Mouse (Mus musculus) liver, adult 10 weeks (tissue): ENCODE results near the gene Tcl1b1. TPM values are rescaled to one million over a fixed set of nuclear protein-coding genes. Genes with fewer than 3 reads are reported as not detected.

Source experiments
- polyA plus RNA-seq: library from polyadenylated mRNA; stranded (reverse); fragments of 350-450 nt; fragmentation: Illumina TruSeq; extraction: RNeasy Lipid Tissue Mini Kit (QIAGEN cat#74804); gene quantifications from one replicate; pipeline ENCODE4 v1.2.3, GENCODE M21; 2014; ENCODE audit warnings: low read depth, low replicate concordance

The Tcl1b1 gene
- polyA plus RNA-seq = not detected

DNA sequence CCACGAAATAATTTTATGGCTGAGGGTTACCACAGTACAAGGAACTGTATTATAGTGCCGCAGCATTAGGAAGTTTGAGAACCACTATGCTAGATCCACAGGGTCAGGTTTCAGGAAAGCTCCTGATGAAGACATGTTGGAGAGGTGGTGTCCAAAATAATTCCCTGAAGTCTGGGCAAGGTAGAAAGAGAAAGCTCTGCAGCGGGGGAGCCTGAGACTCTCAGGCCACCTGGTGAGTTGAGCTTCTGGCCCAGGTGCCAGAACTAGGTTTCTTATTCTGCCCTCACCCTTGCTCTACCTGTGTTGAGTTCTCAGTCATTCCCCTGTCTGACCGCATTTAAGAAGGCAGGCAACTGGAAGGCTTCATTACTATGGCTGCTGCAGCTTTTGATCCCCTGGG lies at the start of gene Tcl1b1:
TSS of gene Tcl1b1 (plus strand) at position 301 of the 400 bp plus-strand sequence.

DNA sequence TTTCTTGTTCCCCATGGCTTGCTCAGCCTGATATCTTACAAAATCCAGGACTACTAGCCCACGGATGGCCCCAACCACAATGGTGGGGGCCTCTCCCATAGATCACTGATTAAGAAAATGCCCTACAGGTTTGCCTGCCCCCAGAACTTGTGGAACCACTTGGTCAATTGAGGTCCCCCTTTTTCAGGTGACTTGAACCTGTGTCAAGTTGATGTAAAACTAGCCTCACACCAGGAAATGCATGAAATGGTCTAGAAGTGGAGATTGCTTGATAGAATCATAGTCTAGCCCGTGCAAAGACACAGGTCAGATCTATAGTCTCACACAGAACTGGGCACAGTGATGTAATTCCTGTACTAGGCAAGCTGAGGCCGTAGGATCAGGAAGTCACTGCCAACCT lies 13.8 kb upstream of the Tcl1b1 start, which contains the start of gene Tcl1b2:
TSS of gene Tcl1b2 (plus strand) at position 301 of the 400 bp plus-strand sequence.

DNA sequence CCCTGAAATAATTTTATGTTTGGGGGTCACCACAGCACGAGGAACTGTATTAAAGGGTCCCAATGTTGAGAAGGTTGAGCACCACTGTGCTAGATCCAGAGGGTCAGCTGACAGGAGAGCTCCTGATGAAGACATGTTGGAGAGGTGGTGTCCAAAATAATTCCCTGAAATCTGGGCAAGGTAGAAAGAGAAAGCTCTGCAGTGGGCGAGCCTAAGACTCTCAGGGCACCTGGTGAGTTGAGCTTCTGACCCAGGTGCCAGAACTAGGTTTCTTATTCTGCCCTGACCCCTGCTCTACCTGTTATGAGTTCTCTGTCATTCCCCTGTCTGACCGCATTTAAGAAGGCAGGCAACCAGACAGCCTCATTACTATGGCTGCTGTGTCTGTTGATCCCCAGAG lies 16.6 kb downstream of the Tcl1b1 start, which contains the start of gene Tcl1b5:
TSS of gene Tcl1b5 (plus strand) at position 301 of the 400 bp plus-strand sequence.

DNA sequence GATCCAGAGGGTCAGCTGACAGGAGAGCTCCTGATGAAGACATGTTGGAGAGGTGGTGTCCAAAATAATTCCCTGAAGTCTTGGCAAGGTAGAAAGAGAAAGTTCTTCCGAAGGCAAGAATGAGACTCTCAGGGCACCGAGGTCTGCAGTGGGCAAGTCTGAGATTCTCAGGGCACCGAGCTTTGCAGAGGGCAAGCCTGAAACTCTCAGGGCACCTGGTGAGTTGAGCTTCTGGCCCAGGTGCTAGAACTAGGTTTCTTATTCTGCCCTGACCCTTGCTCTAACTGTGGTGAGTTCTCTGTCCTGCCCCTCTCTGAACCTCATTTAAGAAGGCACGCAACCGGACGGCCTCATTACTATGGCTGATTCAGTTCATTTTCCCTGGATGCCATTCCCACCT lies 31.3 kb downstream of the Tcl1b1 start, which contains the start of gene Tcl1b3:
TSS of gene Tcl1b3 (plus strand) at position 301 of the 400 bp plus-strand sequence.

DNA sequence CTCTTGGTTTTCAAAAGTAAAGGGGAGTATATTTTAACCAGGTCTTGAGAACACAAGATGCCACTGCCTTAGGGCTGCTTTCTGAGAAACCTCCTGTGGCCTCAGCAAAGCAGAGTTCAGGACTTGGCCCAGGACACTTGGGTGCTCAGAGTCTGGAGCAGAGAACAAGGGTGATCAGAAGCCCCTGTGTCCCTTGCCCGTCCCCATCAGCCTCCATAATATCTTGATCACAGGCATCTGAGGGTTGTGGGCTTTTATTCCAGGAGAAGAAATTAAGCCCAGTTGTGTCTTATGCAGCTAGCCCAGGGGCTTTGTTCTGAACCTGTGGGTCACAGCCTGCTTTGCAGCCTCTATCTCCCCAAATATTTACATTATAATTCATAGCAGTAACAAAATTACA lies 42.2 kb downstream of the Tcl1b1 start, which contains the start of gene Tcl1b4:
TSS of gene Tcl1b4 (plus strand) at position 301 of the 400 bp plus-strand sequence.

Other genes starting within 250 kb of the Tcl1b1 start
- gene Syne3, start 149.9 kb upstream of the Tcl1b1 start, polyA plus RNA-seq = 0.53 TPM
- 25.1 TPM for gene Glrx5, start 127.0 kb upstream of the Tcl1b1 start, polyA plus RNA-seq
- not detected for gene Tcl1b2, start 13.7 kb upstream of the Tcl1b1 start, polyA plus RNA-seq
- not detected for gene Tcl1b5, start 16.7 kb downstream of the Tcl1b1 start, polyA plus RNA-seq
- not detected for gene Tcl1b3, start 31.4 kb downstream of the Tcl1b1 start, polyA plus RNA-seq
- gene Tcl1b4, start 42.3 kb downstream of the Tcl1b1 start, polyA plus RNA-seq = not detected
- gene Tcl1, start 63.1 kb downstream of the Tcl1b1 start, polyA plus RNA-seq = not detected
- gene Tunar, start 174.2 kb downstream of the Tcl1b1 start, polyA plus RNA-seq = not detected